Mouse (Mus musculus) stomach, postnatal 0 days (tissue): Measurements from ENCODE around the gene Tgm5. TPM values are rescaled to one million over a fixed set of nuclear protein-coding genes. Genes with fewer than 3 reads are reported as not detected.

Experiments used
- ATAC-seq: fragments of 200-750 bp; cut with Nextera tagmentation; 2 replicates; pipeline ENCODE4 v1.8.0; 2017; ENCODE audit not compliant: low FRiP score, low TSS enrichment
- DNase-seq: peaks from one replicate; pipeline ENCODE4 v3.0.0-alpha.2; 2016; ENCODE audit warnings: low spot score
- H3K27ac ChIP-seq: fragments of 300-500 bp; sonication (generic); replicated peaks from 2 replicates; pipeline ENCODE4 v1.5.1; 2014; ENCODE audit warnings: mild to moderate bottlenecking, control low read depth
- H3K27me3 ChIP-seq: fragments of 300-500 bp; sonication (generic); 2 replicates; pipeline ENCODE4 v1.6.1; 2014; ENCODE audit warnings: low read length; ENCODE audit not compliant: control insufficient read depth, insufficient read depth
- H3K36me3 ChIP-seq: fragments of 300-500 bp; sonication (generic); 2 replicates; pipeline ENCODE4 v1.6.1; 2014; ENCODE audit warnings: low read length, mixed read lengths; ENCODE audit not compliant: control insufficient read depth, insufficient read depth
- H3K4me1 ChIP-seq: fragments of 300-500 bp; sonication (generic); replicated peaks from 2 replicates; pipeline ENCODE4 v1.6.1; 2014; ENCODE audit warnings: antibody characterized with exemption; ENCODE audit not compliant: control insufficient read depth, insufficient read depth
- H3K4me2 ChIP-seq: fragments of 300-500 bp; sonication (generic); replicated peaks from 2 replicates; pipeline ENCODE4 v1.6.1; 2014; ENCODE audit warnings: low read depth, mild to moderate bottlenecking, control low read depth, moderate library complexity
- H3K4me3 ChIP-seq: fragments of 300-500 bp; sonication (generic); 2 replicates; pipeline ENCODE4 v1.5.1; 2014; ENCODE audit warnings: low read depth, low read length, control low read depth
- H3K9ac ChIP-seq: fragments of 300-500 bp; sonication (generic); 2 replicates; pipeline ENCODE4 v1.6.1; 2014; ENCODE audit warnings: mild to moderate bottlenecking, low read length, control low read depth, mixed read lengths
- H3K9me3 ChIP-seq: fragments of 300-500 bp; sonication (generic); 2 replicates; pipeline ENCODE4 v1.6.1; 2016; ENCODE audit warnings: low read length; ENCODE audit not compliant: control insufficient read depth
- CTCF ChIP-seq: IDR thresholded peaks from 2 replicates; pipeline ENCODE4 v1.5.1; 2016; ENCODE audit warnings: antibody characterized with exemption, low read depth, mild to moderate bottlenecking, moderate library complexity
- EP300 ChIP-seq: optimal IDR thresholded peaks from 2 replicates; pipeline ENCODE3; 2016; ENCODE audit warnings: antibody characterized with exemption
- WGBS: fragments of 180-500 bp; shearing (Covaris S2); extraction: QIAGEN DNeasy Blood & Tissue Kit; methylation state at CpG from one replicate; pipeline ENCODE4 v1.1.7; 2014; 5-methylcytosine and 5-hydroxymethylcytosine counted together
- polyA plus RNA-seq: library from polyadenylated mRNA; unstranded; fragments of >200 nt; fragmentation: Nextera tagmentation; extraction: Ambion mirVana; gene quantifications from 2 replicates; pipeline ENCODE4 v1.2.1, GENCODE M21; 2015

The Tgm5 gene
- polyA plus RNA-seq, 1 experiment from 2014 or later: 1.8 TPM

DNA sequence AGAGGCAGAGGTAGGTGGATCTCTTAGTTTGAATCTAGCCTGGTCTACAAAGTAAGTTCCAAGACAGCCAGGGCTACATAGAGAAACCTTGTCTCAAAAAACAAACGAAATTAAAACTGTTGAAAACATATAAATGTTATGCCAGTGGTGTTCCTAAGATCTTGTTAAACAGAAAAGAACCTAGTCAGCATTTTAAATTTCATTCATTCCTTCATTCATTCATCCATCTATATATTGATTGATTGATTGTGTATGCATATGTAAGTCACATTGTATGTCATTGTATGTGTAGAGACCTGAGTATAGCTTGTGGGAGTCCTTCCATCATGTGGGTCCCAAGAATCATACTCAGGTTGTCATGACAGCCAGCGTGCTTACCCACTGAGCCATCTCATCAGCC, 70.1 kb downstream of the Tgm5 start:
- 85% methylated on average over 2 of the region's 2 CpGs for WGBS
- Histone ChIP-seq H3K27me3 (no peaks in the 10 kb centered on the region), H3K4me2 (no peak overlapping the region), H3K4me1 (no peaks in the 10 kb centered on the region), H3K9me3 (no peaks in the 10 kb centered on the region), H3K9ac (no peak overlapping the region), H3K36me3 (0 out of 2 replicates have a peak, but pooled peaks cover 4% of the 10 kb centered on the region), H3K27ac (no peak overlapping the region), H3K4me3 (no peak overlapping the region)
- no peak for TF ChIP-seq CTCF
- TF ChIP-seq EP300: no peak
- ATAC-seq (no peak), DNase-seq (no peak)

DNA sequence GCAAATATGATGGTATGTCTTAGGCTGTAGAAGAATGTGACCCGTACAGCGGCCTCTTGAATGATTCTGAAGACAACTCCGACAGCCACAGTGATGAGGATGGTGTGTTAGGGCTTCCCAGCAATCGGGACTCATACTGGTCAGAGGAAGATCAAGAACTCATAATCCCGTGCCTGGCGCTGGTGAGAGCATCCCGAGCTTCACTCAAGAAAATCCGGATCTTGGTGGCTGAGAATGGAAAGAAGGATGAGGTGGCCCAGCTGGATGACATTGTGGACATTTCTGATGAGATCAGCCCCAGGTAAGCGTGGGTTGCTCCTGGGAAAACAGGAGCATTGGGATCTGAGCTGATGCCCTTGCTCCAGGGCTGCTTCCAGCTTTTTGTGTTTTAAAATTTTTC, 73.0 kb downstream of the Tgm5 start:
- Histone ChIP-seq H3K4me3 (no peak overlapping the region), H3K36me3 (0 out of 2 replicates have a peak, but pooled peaks cover 4% of the 10 kb centered on the region), H3K4me1 (no peaks in the 10 kb centered on the region), H3K4me2 (no peak overlapping the region), H3K27me3 (no peaks in the 10 kb centered on the region), H3K9me3 (no peaks in the 10 kb centered on the region), H3K9ac (no peak overlapping the region), H3K27ac (no peak overlapping the region)
- TF ChIP-seq EP300 (no peak), CTCF (no peak)
- WGBS: 90% methylated on average over 9 of the region's 9 CpGs
- no peak for DNase-seq
- no peak for ATAC-seq

DNA sequence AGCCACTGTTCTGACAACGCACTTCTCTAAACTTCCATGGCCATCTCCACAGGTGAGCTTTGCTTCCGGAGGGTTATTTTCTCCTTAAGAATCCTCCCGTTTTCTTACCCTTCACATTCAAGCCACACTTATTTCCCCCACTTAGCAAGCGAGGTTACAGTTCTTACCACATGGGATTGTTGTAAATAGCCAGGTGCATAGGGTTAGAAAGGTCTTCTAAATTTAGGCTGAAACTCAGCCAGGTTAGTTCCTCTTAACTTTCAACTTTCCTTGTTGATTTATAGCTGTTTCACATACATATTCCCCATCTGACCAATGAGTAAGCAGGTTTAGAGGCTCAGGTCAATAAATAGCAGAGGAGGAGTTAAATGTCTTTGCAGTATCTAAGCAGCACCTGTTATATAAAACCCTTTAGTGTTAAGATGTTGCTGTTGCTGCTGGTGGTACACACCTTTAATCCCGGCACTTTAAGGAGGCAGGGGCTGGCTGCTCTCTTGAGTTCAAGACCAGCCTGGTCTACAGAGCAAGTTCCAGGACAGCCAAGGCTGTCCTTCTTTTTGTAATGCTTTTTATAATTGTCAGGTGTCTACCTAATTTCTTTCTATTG, 76.5 kb downstream of the Tgm5 start:
- Histone ChIP-seq H3K36me3 (no peaks in the 10 kb centered on the region), H3K9me3 (no peaks in the 10 kb centered on the region), H3K27ac (no peak overlapping the region), H3K27me3 (no peaks in the 10 kb centered on the region), H3K4me3 (peak overlapping the region; percentile 88), H3K4me1 (no peaks in the 10 kb centered on the region), H3K9ac (peak overlapping the region; percentile 83), H3K4me2 (peak overlapping the region; percentile 87)
- no peak for TF ChIP-seq EP300
- TF ChIP-seq CTCF: no peak
- ATAC-seq (no peak), DNase-seq (no peak)
- WGBS: 17% methylated on average over 5 of the region's 5 CpGs

DNA sequence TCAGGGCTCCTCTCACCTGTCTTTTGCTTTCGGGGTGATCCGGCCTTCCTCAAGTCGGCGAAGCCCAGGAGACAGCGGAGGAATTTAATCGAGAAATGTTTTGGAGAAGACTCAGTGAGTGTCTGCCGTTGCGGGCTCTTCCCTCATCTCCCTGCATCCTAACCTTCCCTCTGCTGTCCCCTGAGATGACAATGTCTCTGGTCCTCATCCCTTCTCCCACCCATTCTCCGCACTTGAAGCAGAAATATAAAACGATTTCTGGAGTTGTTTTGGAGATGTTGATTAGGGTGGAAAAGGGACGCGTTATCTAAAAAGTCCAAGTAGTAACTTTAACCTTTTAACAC, 77.0 kb downstream of the Tgm5 start:
- peak overlapping the region; percentile 87 for H3K4me2 ChIP-seq
- H3K27ac ChIP-seq: peak overlapping the region; percentile 73
- 0% methylated on average over 12 of the region's 12 CpGs for WGBS
- peak overlapping the region; percentile 88 for H3K4me3 ChIP-seq
- no peaks in the 10 kb centered on the region for H3K9me3 ChIP-seq
- peak overlapping the region; percentile 83 for H3K9ac ChIP-seq
- no peaks in the 10 kb centered on the region for H3K27me3 ChIP-seq
- TF ChIP-seq CTCF: no peak
- TF ChIP-seq EP300: no peak
- no peak for DNase-seq
- ATAC-seq: 0 out of 2 replicates have a peak, but pooled peaks have one; percentile 6
- no peaks in the 10 kb centered on the region for H3K4me1 ChIP-seq
- H3K36me3 ChIP-seq: no peaks in the 10 kb centered on the region

DNA sequence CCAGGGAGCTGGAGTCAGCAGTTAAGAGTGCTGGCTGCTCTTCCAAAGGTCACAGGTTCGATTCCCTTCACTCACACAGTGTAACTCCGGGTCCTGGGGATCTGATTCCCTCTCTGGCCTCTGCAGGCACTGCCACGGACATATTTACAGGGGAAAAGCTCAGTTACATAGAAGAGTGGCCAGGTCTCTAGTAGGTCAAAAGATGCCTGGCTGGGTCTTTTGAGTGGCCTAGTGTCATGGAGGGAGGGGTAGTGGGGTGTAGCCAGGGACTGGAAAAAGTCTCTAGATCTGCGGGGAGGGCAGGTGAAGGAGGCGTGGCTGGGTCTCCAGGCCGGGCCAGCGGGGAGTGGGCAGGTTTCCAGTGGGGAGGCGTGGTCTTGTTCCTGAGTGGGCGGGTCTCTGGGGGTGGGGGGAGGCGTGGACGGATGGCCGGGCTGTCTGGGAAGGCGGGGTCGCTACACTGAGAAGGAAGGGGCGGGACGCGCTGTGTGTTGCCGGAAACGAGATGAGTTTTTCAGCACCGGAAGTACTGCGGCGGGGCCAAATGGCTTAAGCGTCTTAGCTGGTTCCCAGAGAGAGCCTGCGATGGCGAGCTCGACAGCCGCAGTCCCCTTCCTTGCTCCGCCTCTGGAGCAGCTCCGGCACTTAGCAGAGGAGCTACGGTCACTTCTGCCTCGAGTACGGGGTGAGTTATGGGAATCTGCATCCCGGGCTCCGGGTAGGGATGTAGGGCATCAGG, 77.5 kb downstream of the Tgm5 start, which contains the start of gene Ccndbp1:
Gene Ccndbp1 (plus strand): TSS at position 479 of the 739 bp plus-strand sequence.
- peak within 1 kb of the TSS; percentile 73 for H3K27ac ChIP-seq
- 2% methylated on average over 34 of the region's 34 CpGs for WGBS
- TF ChIP-seq EP300 (no peak), CTCF (no peak; the same call in 1 of the 2 replicates)

DNA sequence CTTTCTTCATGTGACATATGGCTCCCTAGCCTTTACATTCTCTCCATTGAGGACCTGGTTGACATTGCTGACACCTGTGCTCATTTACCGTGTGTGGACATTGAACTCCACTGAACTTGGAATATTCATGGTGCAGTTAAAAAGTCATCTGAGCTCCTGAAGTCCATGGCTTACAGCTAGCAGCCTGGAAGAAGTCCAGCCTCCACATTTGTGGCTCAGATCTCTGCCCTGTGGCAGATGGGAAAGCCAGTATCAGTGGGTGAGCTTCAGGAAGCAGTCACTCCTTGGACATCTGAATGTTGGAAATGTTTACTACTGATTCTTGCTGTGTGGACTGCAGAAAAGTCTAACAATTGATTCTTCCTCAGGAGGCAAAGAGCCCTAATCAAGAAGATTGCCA, 78.7 kb downstream of the Tgm5 start:
- DNase-seq (no peak), ATAC-seq (no peak)
- TF ChIP-seq EP300 (no peak), CTCF (no peak)
- no peak overlapping the region for H3K4me3 ChIP-seq
- no peaks in the 10 kb centered on the region for H3K27me3 ChIP-seq
- H3K9ac ChIP-seq: no peak overlapping the region
- 81% methylated on average over 1 of the region's 1 CpGs for WGBS
- H3K27ac ChIP-seq: no peak overlapping the region
- no peak overlapping the region for H3K4me2 ChIP-seq
- no peaks in the 10 kb centered on the region for H3K4me1 ChIP-seq
- no peaks in the 10 kb centered on the region for H3K9me3 ChIP-seq
- no peaks in the 10 kb centered on the region for H3K36me3 ChIP-seq

More for the DNA sequence above, 77.5 kb downstream of the Tgm5 start, which contains the start of gene Ccndbp1:
- Histone ChIP-seq H3K9ac (peak within 1 kb of the TSS; percentile 83), H3K36me3 (no peaks in the 10 kb centered on the region), H3K9me3 (no peaks in the 10 kb centered on the region), H3K4me2 (peak within 1 kb of the TSS; percentile 87), H3K4me1 (no peaks in the 10 kb centered on the region), H3K27me3 (no peaks in the 10 kb centered on the region), H3K4me3 (peak within 1 kb of the TSS; percentile 88)
- ATAC-seq (peak; percentile 98), DNase-seq (peak; percentile 97)
